Mouse (Mus musculus) limb, embryonic 10.5 days (tissue): Measurements from ENCODE around the gene Gm19935. TPM values are rescaled to one million over a fixed set of nuclear protein-coding genes. Genes with fewer than 3 reads are reported as not detected.

Source experiments
- DNase-seq: peaks from one replicate; pipeline ENCODE4 v3.0.0-alpha.2; 2017; ENCODE audit warnings: low spot score
- H3K27ac ChIP-seq: fragments of 300-500 bp; sonication (generic); 2 replicates; pipeline ENCODE4 v1.5.1; 2016; ENCODE audit warnings: mild to moderate bottlenecking
- H3K27me3 ChIP-seq: fragments of 300-500 bp; sonication (generic); 2 replicates; pipeline ENCODE4 v1.6.1; 2016; ENCODE audit warnings: low read depth, mild to moderate bottlenecking; ENCODE audit not compliant: poor library complexity, severe bottlenecking
- H3K36me3 ChIP-seq: fragments of 300-500 bp; sonication (generic); 2 replicates; pipeline ENCODE4 v1.6.1; 2016; ENCODE audit warnings: mild to moderate bottlenecking, moderate library complexity
- H3K4me1 ChIP-seq: fragments of 300-500 bp; sonication (generic); 2 replicates; pipeline ENCODE4 v1.6.1; 2016
- H3K4me3 ChIP-seq: fragments of 300-500 bp; sonication (generic); 2 replicates; pipeline ENCODE4 v1.5.1; 2016; ENCODE audit warnings: mild to moderate bottlenecking, moderate library complexity
- H3K9me3 ChIP-seq: fragments of 300-500 bp; sonication (generic); replicated peaks from 2 replicates; pipeline ENCODE4 v1.6.1; 2016; ENCODE audit warnings: mild to moderate bottlenecking
- WGBS: fragments of 180-500 bp; shearing (Covaris S2); methylation state at CpG from one replicate; pipeline ENCODE4 v1.1.7; 2016; 5-methylcytosine and 5-hydroxymethylcytosine counted together
- polyA plus RNA-seq: library from polyadenylated mRNA; unstranded; fragments of >200 nt; fragmentation: Nextera tagmentation; extraction: Ambion mirVana; gene quantifications from 2 replicates; pipeline ENCODE4 v1.2.1, GENCODE M21; 2016

The Gm19935 gene
- polyA plus RNA-seq, 1 experiment from 2014 or later = not detected

- WGBS = 87% methylated on average over 6 of the region's 6 CpGs
- no peak for DNase-seq
- no peaks in the 10 kb centered on the region for H3K36me3 ChIP-seq
- H3K4me3 ChIP-seq = no peak overlapping the region
- no peaks in the 10 kb centered on the region for H3K9me3 ChIP-seq
- H3K4me1 ChIP-seq = peaks cover 16% of the 10 kb centered on the region; the same call in 1 of the 2 replicates
- H3K27me3 ChIP-seq = no peaks in the 10 kb centered on the region
- H3K27ac ChIP-seq = no peak overlapping the region
These were observed 25.9 kb upstream of the Gm19935 start for GRCm38 (mm10) chr8:90843127-90843526.

GRCm38 (mm10) chr8:90841321-90841720, 24.1 kb upstream of the Gm19935 start:
- 80% methylated on average over 13 of the region's 13 CpGs for WGBS
- peaks cover 13% of the 10 kb centered on the region; the same call in 1 of the 2 replicates for H3K4me1 ChIP-seq
- no peak overlapping the region for H3K4me3 ChIP-seq
- no peak for DNase-seq
- H3K27ac ChIP-seq = 0 out of 2 replicates have a peak overlapping the region, but pooled peaks have one; percentile 4
- no peaks in the 10 kb centered on the region for H3K36me3 ChIP-seq
- H3K27me3 ChIP-seq = no peaks in the 10 kb centered on the region
- no peaks in the 10 kb centered on the region for H3K9me3 ChIP-seq

GRCm38 (mm10) chr8:90839725-90840714, 22.8 kb upstream of the Gm19935 start:
- H3K36me3 ChIP-seq = no peaks in the 10 kb centered on the region
- no peaks in the 10 kb centered on the region for H3K27me3 ChIP-seq
- H3K4me3 ChIP-seq = no peak overlapping the region
- no peak for DNase-seq
- H3K9me3 ChIP-seq = no peaks in the 10 kb centered on the region
- H3K4me1 ChIP-seq = peaks cover 13% of the 10 kb centered on the region; the same call in 1 of the 2 replicates
- 82% methylated on average over 11 of the region's 11 CpGs for WGBS
- H3K27ac ChIP-seq = 0 out of 2 replicates have a peak overlapping the region, but pooled peaks have one; percentile 5

- Histone ChIP-seq H3K4me3 (no peak overlapping the region), H3K4me1 (peaks cover 27% of the 10 kb centered on the region), H3K27ac (no peak overlapping the region), H3K9me3 (no peaks in the 10 kb centered on the region), H3K36me3 (no peaks in the 10 kb centered on the region), H3K27me3 (no peaks in the 10 kb centered on the region)
- no peak for DNase-seq
- WGBS = 93% methylated on average over 6 of the region's 6 CpGs
These were observed 20.2 kb upstream of the Gm19935 start for GRCm38 (mm10) chr8:90837440-90837839.

GRCm38 (mm10) chr8:90834321-90834672, 17.1 kb upstream of the Gm19935 start:
- 80% methylated on average over 3 of the region's 3 CpGs for WGBS
- H3K27ac ChIP-seq = peak overlapping the region; percentile 37; the same call in 1 of the 2 replicates
- no peaks in the 10 kb centered on the region for H3K27me3 ChIP-seq

GRCm38 (mm10) chr8:90833628-90834320, 16.6 kb upstream of the Gm19935 start:
- 52% methylated on average over 6 of the region's 6 CpGs for WGBS
- Histone ChIP-seq H3K27me3 (no peaks in the 10 kb centered on the region), H3K4me3 (no peak overlapping the region), H3K36me3 (no peaks in the 10 kb centered on the region), H3K4me1 (peaks cover 46% of the 10 kb centered on the region), H3K27ac (peak overlapping the region; percentile 68; the same call in 1 of the 2 replicates), H3K9me3 (no peaks in the 10 kb centered on the region)
- no peak for DNase-seq

More at GRCm38 (mm10) chr8:90834321-90834672, 17.1 kb upstream of the Gm19935 start:
- H3K4me1 ChIP-seq = peaks cover 41% of the 10 kb centered on the region
- no peak for DNase-seq
- no peaks in the 10 kb centered on the region for H3K36me3 ChIP-seq
- no peak overlapping the region for H3K4me3 ChIP-seq
- no peaks in the 10 kb centered on the region for H3K9me3 ChIP-seq

GRCm38 (mm10) chr8:90832576-90833289, 15.5 kb upstream of the Gm19935 start:
- no peak for DNase-seq
- Histone ChIP-seq H3K9me3 (no peaks in the 10 kb centered on the region), H3K4me1 (peaks cover 57% of the 10 kb centered on the region), H3K27me3 (no peaks in the 10 kb centered on the region), H3K27ac (peak overlapping the region; percentile 68), H3K4me3 (no peak overlapping the region), H3K36me3 (no peaks in the 10 kb centered on the region)
- 43% methylated on average over 5 of the region's 5 CpGs for WGBS

- H3K27ac ChIP-seq = no peak overlapping the region
- no peaks in the 10 kb centered on the region for H3K36me3 ChIP-seq
- 77% methylated on average over 8 of the region's 8 CpGs for WGBS
- H3K4me1 ChIP-seq = peaks cover 57% of the 10 kb centered on the region
- no peak for DNase-seq
- H3K9me3 ChIP-seq = no peaks in the 10 kb centered on the region
- H3K4me3 ChIP-seq = no peak overlapping the region
- H3K27me3 ChIP-seq = no peaks in the 10 kb centered on the region
These were observed 13.8 kb upstream of the Gm19935 start for GRCm38 (mm10) chr8:90830980-90831379.

- no peaks in the 10 kb centered on the region for H3K27me3 ChIP-seq
- H3K4me1 ChIP-seq = peaks cover 60% of the 10 kb centered on the region
- H3K27ac ChIP-seq = peak overlapping the region; percentile 90
- H3K4me3 ChIP-seq = peak overlapping the region; percentile 60; the same call in 1 of the 2 replicates
- no peak for DNase-seq
- no peaks in the 10 kb centered on the region for H3K9me3 ChIP-seq
- 80% methylated on average over 1 of the region's 1 CpGs for WGBS
- H3K36me3 ChIP-seq = no peaks in the 10 kb centered on the region
These were observed 12.6 kb upstream of the Gm19935 start for GRCm38 (mm10) chr8:90829825-90830224.

GRCm38 (mm10) chr8:90828987-90829740, 12.0 kb upstream of the Gm19935 start:
- peak overlapping the region; percentile 90 for H3K27ac ChIP-seq
- no peak for DNase-seq
- WGBS = 3% methylated on average over 11 of the region's 11 CpGs

GRCm38 (mm10) chr8:90828181-90828986, 11.2 kb upstream of the Gm19935 start, which contains the start of gene Chd9:
Gene Chd9, plus strand, starts transcription at chr8:90828352.
- peak; percentile 96 for DNase-seq
- Histone ChIP-seq H3K9me3 (no peaks in the 10 kb centered on the region), H3K36me3 (no peaks in the 10 kb centered on the region), H3K27ac (peak within 1 kb of the TSS; percentile 90), H3K27me3 (no peaks in the 10 kb centered on the region), H3K4me3 (peak within 1 kb of the TSS; percentile 60), H3K4me1 (peaks cover 50% of the 10 kb centered on the region)
- WGBS = under 1% methylated on average over 39 of the region's 39 CpGs

More at GRCm38 (mm10) chr8:90828987-90829740, 12.0 kb upstream of the Gm19935 start:
- H3K9me3 ChIP-seq = no peaks in the 10 kb centered on the region
- H3K4me1 ChIP-seq = peaks cover 58% of the 10 kb centered on the region
- peak overlapping the region; percentile 60 for H3K4me3 ChIP-seq
- no peaks in the 10 kb centered on the region for H3K36me3 ChIP-seq
- no peaks in the 10 kb centered on the region for H3K27me3 ChIP-seq
